8 mouse cellular contexts compared by ENCODE assay signal in the genomic region with DNA sequence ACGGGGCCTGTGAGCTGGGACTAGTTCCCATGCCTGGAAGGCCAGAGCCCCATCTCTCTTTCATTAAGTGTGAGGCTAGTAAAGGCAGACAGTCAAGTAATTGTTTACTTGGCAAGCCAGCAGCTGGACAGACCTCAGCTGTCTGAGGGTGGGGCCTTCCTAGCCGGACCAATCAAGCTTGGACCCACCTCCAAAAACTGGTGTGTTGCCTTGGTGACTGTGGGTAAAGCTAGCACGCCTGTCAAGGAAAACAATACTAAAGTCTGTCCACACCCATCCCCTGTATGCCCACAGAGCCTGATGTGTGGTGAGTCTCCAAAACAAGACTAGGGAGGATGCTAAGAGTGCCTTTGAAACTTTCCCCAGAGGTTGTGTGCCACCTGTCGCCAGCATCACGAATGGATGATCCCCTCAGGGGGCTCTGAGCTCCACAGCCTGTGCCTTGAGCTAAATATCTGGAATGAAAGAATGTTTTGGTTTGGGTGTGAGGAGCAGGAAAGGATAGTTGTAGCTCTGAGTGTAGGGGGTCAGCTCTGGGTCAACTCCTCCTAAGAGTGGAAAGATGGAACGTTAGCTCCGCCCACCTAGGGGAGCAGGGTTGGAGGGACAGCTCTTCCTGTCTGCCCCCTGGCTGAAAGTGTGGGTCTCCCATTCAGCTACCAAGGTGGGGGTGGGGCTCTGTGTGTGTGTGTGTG. TPM values are rescaled to one million over a fixed set of nuclear protein-coding genes. Genes with fewer than 3 reads are reported as not detected.
DNase-seq lines count a peak whose midpoint lies in the region; ATAC-seq lines count a peak whose summit lies in the region.

No protein-coding gene starts in this region.

- H3K4me2 ChIP-seq in forebrain, embryonic 11.5 days (ENCODE audit: low read depth, low read length, severe bottlenecking): no peak overlapping the region
- no peak overlapping the region for H3K4me2 ChIP-seq in forebrain, embryonic 16.5 days (ENCODE audit: low read length)
- H3K4me2 ChIP-seq in heart, embryonic 12.5 days: no peak overlapping the region
- peak overlapping the region; percentile 41; the same call in 1 of the 2 replicates for H3K4me2 ChIP-seq in kidney, embryonic 15.5 days
- H3K4me2 ChIP-seq in stomach, embryonic 14.5 days (replicated peaks; ENCODE audit: low read depth, low read length): no peak overlapping the region; the same call in 1 of the 2 replicates

- no peak overlapping the region for H3K27ac ChIP-seq in forebrain, embryonic 11.5 days (ENCODE audit: low read depth, low read length)
- no peak overlapping the region for H3K27ac ChIP-seq in forebrain, embryonic 16.5 days (ENCODE audit: low read length)
- peak overlapping the region; percentile 61 for H3K27ac ChIP-seq in heart, embryonic 12.5 days (ENCODE audit: poor library complexity, severe bottlenecking)
- H3K27ac ChIP-seq in kidney, embryonic 15.5 days: peak overlapping the region; percentile 90
- H3K27ac ChIP-seq in stomach, embryonic 14.5 days (ENCODE audit: low read length): peak overlapping the region; percentile 95

- no peak overlapping the region for H3K9ac ChIP-seq in forebrain, embryonic 11.5 days (ENCODE audit: low read length)
- H3K9ac ChIP-seq in forebrain, embryonic 16.5 days (replicated peaks; ENCODE audit: low read depth, low read length): no peak overlapping the region
- no peak overlapping the region for H3K9ac ChIP-seq in heart, embryonic 12.5 days
- H3K9ac ChIP-seq in kidney, embryonic 15.5 days: no peak overlapping the region
- no peak overlapping the region for H3K9ac ChIP-seq in stomach, embryonic 14.5 days (replicated peaks; ENCODE audit: low read depth, low read length)

- DNase-seq in forebrain, embryonic 11.5 days (ENCODE audit: low spot score): no peak
- peak; percentile 74 for DNase-seq in embryo, embryonic 11 days
- peak; percentile 93 for DNase-seq in lung, postnatal 25 days (ENCODE audit: low spot score)
- no peak for DNase-seq in cerebellum, adult 18-20 months

- no peak overlapping the region for H3K4me3 ChIP-seq in forebrain, embryonic 11.5 days (ENCODE audit: low read depth, low read length)
- H3K4me3 ChIP-seq in forebrain, embryonic 16.5 days (replicated peaks; ENCODE audit: low read length): no peak overlapping the region
- H3K4me3 ChIP-seq in heart, embryonic 12.5 days: no peak overlapping the region
- no peak overlapping the region for H3K4me3 ChIP-seq in kidney, embryonic 15.5 days (replicated peaks)
- no peak overlapping the region for H3K4me3 ChIP-seq in stomach, embryonic 14.5 days (ENCODE audit: low read depth, low read length)

- H3K27me3 ChIP-seq in forebrain, embryonic 11.5 days (ENCODE audit: control insufficient read depth, insufficient read depth, low read length): peaks cover 10% of the 10 kb centered on the region; the same call in 1 of the 2 replicates
- H3K27me3 ChIP-seq in forebrain, embryonic 16.5 days (replicated peaks; ENCODE audit: control insufficient read depth, insufficient read depth, low read length): no peaks in the 10 kb centered on the region
- 0 out of 2 replicates have a peak, but pooled peaks cover 10% of the 10 kb centered on the region for H3K27me3 ChIP-seq in heart, embryonic 12.5 days (replicated peaks)
- H3K27me3 ChIP-seq in kidney, embryonic 15.5 days: peaks cover 5% of the 10 kb centered on the region; the same call in 1 of the 2 replicates
- H3K27me3 ChIP-seq in stomach, embryonic 14.5 days (ENCODE audit: control insufficient read depth, insufficient read depth, low read length): no peaks in the 10 kb centered on the region

- no peaks in the 10 kb centered on the region for H3K9me3 ChIP-seq in forebrain, embryonic 11.5 days (ENCODE audit: control insufficient read depth, low read length)
- no peaks in the 10 kb centered on the region for H3K9me3 ChIP-seq in forebrain, embryonic 16.5 days (ENCODE audit: control insufficient read depth, low read length)
- H3K9me3 ChIP-seq in heart, embryonic 12.5 days (replicated peaks): no peaks in the 10 kb centered on the region
- no peaks in the 10 kb centered on the region for H3K9me3 ChIP-seq in kidney, embryonic 15.5 days (replicated peaks)
- no peaks in the 10 kb centered on the region for H3K9me3 ChIP-seq in stomach, embryonic 14.5 days (ENCODE audit: control insufficient read depth, low read depth, low read length)

- peaks cover 13% of the 10 kb centered on the region; the same call in 1 of the 2 replicates for H3K4me1 ChIP-seq in forebrain, embryonic 11.5 days (replicated peaks; ENCODE audit: control insufficient read depth, insufficient read depth, low read length)
- no peaks in the 10 kb centered on the region for H3K4me1 ChIP-seq in forebrain, embryonic 16.5 days (replicated peaks; ENCODE audit: control insufficient read depth, insufficient read depth, low read length)
- peaks cover 65% of the 10 kb centered on the region for H3K4me1 ChIP-seq in heart, embryonic 12.5 days (replicated peaks)
- peaks cover 64% of the 10 kb centered on the region for H3K4me1 ChIP-seq in kidney, embryonic 15.5 days
- peaks cover 51% of the 10 kb centered on the region for H3K4me1 ChIP-seq in stomach, embryonic 14.5 days (ENCODE audit: control insufficient read depth, insufficient read depth, low read length)

- no peaks in the 10 kb centered on the region for H3K36me3 ChIP-seq in forebrain, embryonic 11.5 days (ENCODE audit: control insufficient read depth, insufficient read depth, low read length)
- H3K36me3 ChIP-seq in forebrain, embryonic 16.5 days (ENCODE audit: control insufficient read depth, insufficient read depth): no peaks in the 10 kb centered on the region
- H3K36me3 ChIP-seq in heart, embryonic 12.5 days: no peaks in the 10 kb centered on the region
- H3K36me3 ChIP-seq in kidney, embryonic 15.5 days: no peaks in the 10 kb centered on the region
- H3K36me3 ChIP-seq in stomach, embryonic 14.5 days (ENCODE audit: control insufficient read depth, insufficient read depth, low read length): no peaks in the 10 kb centered on the region

- ATAC-seq in forebrain, embryonic 11.5 days (replicated peaks; ENCODE audit: low FRiP score): 0 out of 2 replicates have a peak, but pooled peaks have one; percentile 21
- no peak for ATAC-seq in forebrain, embryonic 16.5 days
- ATAC-seq in heart, embryonic 12.5 days (ENCODE audit: insufficient number of reproducible peaks, low FRiP score): peak; percentile 74
- ATAC-seq in kidney, embryonic 15.5 days (replicated peaks; ENCODE audit: low FRiP score): peak; percentile 35; the same call in 1 of the 2 replicates
- ATAC-seq in stomach, embryonic 14.5 days (ENCODE audit: insufficient number of reproducible peaks, insufficient read depth, low FRiP score, low read depth): peak; percentile 73

- WGBS in forebrain, embryonic 11.5 days: 36% methylated on average over 7 of the region's 7 CpGs
- 45% methylated on average over 7 of the region's 7 CpGs for WGBS in forebrain, embryonic 16.5 days
- 30% methylated on average over 7 of the region's 7 CpGs for WGBS in heart, embryonic 12.5 days
- 30% methylated on average over 7 of the region's 7 CpGs for WGBS in kidney, embryonic 15.5 days
- WGBS in stomach, embryonic 14.5 days: 10% methylated on average over 7 of the region's 7 CpGs

RNA-seq across cellular contexts. Expression of gene Vsir, which starts 5.3 kb away (rescaled TPM):
- polyA plus RNA-seq in forebrain, embryonic 11.5 days (2014; fragmentation: Nextera tagmentation; extraction: Ambion mirVana): 0.96 and 1.2 TPM in 2 replicates
- polyA plus RNA-seq in forebrain, embryonic 16.5 days (2015; fragmentation: Nextera tagmentation; extraction: Ambion mirVana): 1.9 and 2.8 TPM in 2 replicates
- 1.8 TPM in 2 replicates for polyA plus RNA-seq in heart, embryonic 12.5 days (2016; fragmentation: Nextera tagmentation; extraction: Ambion mirVana)
- polyA plus RNA-seq in kidney, embryonic 15.5 days (2015; fragmentation: Nextera tagmentation; extraction: Ambion mirVana): 3.9 and 4.2 TPM in 2 replicates
- polyA plus RNA-seq in stomach, embryonic 14.5 days (2014; fragmentation: Nextera tagmentation; extraction: Ambion mirVana): 4.9 and 6.8 TPM in 2 replicates

RNA-seq across cellular contexts. Expression of gene Gm17455, which starts 47.6 kb away (rescaled TPM):
- 1.7 and 4.2 TPM in 2 replicates for polyA plus RNA-seq in forebrain, embryonic 11.5 days (2014; fragmentation: Nextera tagmentation; extraction: Ambion mirVana)
- polyA plus RNA-seq in forebrain, embryonic 16.5 days (2015; fragmentation: Nextera tagmentation; extraction: Ambion mirVana): 5.2 and 5.7 TPM in 2 replicates
- 0.20 and 0.31 TPM in 2 replicates for polyA plus RNA-seq in heart, embryonic 12.5 days (2016; fragmentation: Nextera tagmentation; extraction: Ambion mirVana)
- 0.62 and 0.88 TPM in 2 replicates for polyA plus RNA-seq in kidney, embryonic 15.5 days (2015; fragmentation: Nextera tagmentation; extraction: Ambion mirVana)
- 0.41 and 1.4 TPM in 2 replicates for polyA plus RNA-seq in stomach, embryonic 14.5 days (2014; fragmentation: Nextera tagmentation; extraction: Ambion mirVana)

Comparison
In these comparisons a context has a peak if more than half of its experiments do, and no peak if none do; other contexts are left out.
1. DNase-seq: peak in embryo, embryonic 11 days (single experiment) and lung, postnatal 25 days (single experiment); none in forebrain, embryonic 11.5 days (single experiment) and cerebellum, adult 18-20 months (0 of 2).
2. H3K27ac ChIP-seq: peak in heart, embryonic 12.5 days (single experiment), kidney, embryonic 15.5 days (single experiment) and stomach, embryonic 14.5 days (single experiment); none in forebrain, embryonic 11.5 days (single experiment) and forebrain, embryonic 16.5 days (single experiment).